Mouse (Mus musculus): ENCODE results near the gene Dexi. TPM values are rescaled to one million over a fixed set of nuclear protein-coding genes. Genes with fewer than 3 reads are reported as not detected.

Gene Dexi
- total RNA-seq (2021) = 10 to 100 TPM; 32.9 to 37.5 TPM
- long read RNA-seq, experiment 1, transcript Dexi-201 (2 exons, 1,389 nt) = major isoform, 54 of 58 reads
- long read RNA-seq, experiment 1, partial matches to known transcripts = 1 of 58 reads
- long read RNA-seq, experiment 1, other reads (novel, unspliced or antisense) = 3 of 58 reads
- long read RNA-seq, experiment 2, transcript Dexi-201 (2 exons, 1,389 nt) = major isoform, 56 of 67 reads
- long read RNA-seq, experiment 2, partial matches to known transcripts = 0 of 67 reads
- long read RNA-seq, experiment 2, other reads (novel, unspliced or antisense) = 10 of 67 reads

DNA sequence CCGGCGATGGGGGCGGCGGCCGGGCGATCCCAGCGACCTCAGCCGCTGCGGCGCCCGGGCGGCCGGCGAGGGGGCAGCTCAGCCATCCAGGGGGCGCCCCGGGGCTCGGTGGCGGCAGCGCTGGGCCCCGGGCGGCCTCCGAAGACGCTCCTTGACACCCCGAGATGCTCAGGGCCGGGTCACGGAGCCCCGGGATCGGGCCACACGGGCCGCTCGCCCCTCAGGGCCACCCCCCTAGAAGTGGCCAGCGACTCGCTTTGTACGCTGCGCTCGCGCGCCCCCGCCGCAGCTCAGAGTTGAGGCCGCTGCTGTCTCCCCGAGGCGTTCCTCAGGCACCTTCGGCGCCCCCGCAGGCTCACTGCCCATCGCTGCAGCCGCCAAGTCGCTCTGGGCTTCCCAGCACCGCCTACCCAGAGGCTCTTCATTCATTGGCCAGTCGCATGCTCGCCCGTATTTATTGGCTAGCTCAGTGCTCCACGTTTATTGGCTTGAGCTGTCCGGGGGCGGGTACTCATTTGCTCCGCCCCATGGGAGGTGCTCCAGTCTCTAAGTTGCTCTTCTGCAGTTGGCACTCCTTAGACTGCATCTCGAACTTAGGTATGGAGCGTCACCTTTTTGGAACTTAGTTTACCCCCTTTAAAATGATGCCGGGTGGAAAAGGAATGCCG lies at the start of gene Dexi:
Dexi (minus strand) TSS at position 357 of the 668 bp plus-strand sequence.
- DNase-seq (ENCODE audit: low spot score in 2 of 2) = peak; percentile 82 to 93

DNA sequence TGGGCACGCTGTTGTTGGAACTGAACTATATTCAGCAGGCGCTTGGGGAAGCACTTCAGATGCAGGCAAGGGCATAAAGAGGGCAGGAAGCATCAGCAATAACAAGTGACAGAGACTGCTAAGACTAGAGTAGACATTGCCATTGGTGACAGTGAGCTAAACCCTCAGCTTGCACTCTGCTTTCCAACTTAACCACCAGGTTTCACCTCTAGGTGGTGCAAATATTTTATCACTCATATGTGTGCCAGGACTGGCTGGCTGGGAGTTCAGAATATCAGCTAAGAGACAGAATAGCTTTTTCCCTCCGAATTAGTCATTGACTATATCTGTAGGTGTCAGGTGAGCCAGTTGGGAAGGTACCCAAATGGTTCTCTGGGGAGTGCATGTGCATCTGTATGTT lies 43.7 kb upstream of the Dexi start:
- DNase-seq (ENCODE audit: low spot score in 2 of 2) = no peak

DNA sequence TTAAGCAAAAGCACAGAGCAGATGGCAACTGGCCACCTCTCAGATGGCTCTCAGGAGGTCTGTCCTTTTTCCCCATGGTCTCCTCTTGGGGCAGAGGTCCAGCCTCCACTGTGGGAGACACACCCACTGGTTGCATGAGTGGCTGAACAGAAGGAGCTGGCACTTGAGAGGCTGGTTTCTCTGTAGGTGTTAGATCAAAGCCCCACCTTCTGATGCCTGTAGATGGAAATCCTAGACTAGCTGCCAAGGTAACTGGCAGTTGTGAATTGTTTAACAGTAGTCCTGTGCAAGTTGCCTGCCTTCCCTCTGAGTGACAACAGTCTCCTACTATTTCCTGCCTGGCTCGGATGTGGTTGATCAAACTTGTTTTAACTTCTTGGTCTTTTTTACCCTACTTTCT lies 42.3 kb upstream of the Dexi start:
- no peak for DNase-seq (ENCODE audit: low spot score in 2 of 2)

- no peak for DNase-seq (ENCODE audit: low spot score in 2 of 2)
Observed at GRCm38 (mm10) chr16:10581234-10581898, 38.5 kb upstream of the Dexi start.

GRCm38 (mm10) chr16:10578376-10578775 lies 35.5 kb upstream of the Dexi start:
- no peak for DNase-seq (ENCODE audit: low spot score in 2 of 2)

GRCm38 (mm10) chr16:10577548-10577947 lies 34.7 kb upstream of the Dexi start:
- no peak for DNase-seq (ENCODE audit: low spot score in 2 of 2)

GRCm38 (mm10) chr16:10575915-10576314 lies 33.1 kb upstream of the Dexi start:
- no peak for DNase-seq (ENCODE audit: low spot score in 2 of 2)

- DNase-seq (ENCODE audit: low spot score in 2 of 2) = no peak
Observed at GRCm38 (mm10) chr16:10574936-10575335, 32.1 kb upstream of the Dexi start.

DNA sequence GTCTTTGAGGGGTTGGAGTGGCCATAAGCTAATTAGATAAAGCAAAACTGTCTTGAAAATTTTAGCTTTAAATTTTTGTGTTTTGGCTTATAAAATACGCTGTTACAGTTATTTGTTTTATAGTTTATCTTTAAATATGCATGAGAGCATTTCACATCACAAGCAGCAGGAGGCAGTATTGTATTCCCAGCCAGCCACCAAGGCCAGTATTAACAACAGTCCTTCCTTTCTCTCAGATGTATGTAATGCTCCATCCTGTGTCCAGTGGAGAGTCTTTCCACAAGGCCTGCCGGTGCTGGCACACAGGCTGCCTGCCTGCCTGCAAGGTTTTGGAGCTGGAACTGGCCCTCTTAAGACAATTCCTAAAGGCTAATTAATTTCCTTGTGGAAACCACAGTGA lies 29.0 kb upstream of the Dexi start:
- DNase-seq (ENCODE audit: low spot score in 2 of 2) = no peak

GRCm38 (mm10) chr16:10570708-10571107 lies 27.9 kb upstream of the Dexi start:
- peak in 1 of 2 experiments; percentile 63 for DNase-seq (ENCODE audit: low spot score in 2 of 2)

DNA sequence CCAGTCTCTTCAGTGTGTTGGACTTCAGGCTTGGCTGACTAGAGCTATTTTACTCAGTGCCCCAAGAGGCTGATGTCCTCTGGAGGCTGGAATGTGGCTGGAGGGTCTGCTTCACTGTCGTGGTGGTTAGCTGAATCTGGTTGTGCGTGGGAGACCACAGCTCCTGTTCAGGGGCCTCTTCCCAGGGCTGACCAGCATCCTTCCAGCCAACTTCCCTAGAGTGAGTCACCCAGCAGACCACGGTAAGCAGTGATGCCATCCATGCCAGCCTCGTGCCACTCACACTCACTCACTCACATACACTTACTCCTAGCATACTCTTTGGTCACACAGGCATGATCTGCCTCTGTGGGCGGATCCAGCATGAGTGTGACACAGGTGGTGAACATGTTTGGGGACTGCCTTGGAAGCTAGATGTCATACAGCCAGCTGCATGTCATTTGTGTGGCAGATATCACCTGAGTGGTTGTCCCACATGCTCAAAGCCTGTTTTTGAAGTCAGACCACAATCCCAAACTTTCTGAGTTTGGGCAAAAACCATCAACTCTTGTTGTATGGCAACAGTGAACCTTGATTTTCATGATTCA lies 27.0 kb upstream of the Dexi start:
- DNase-seq (ENCODE audit: low spot score in 2 of 2) = no peak

DNA sequence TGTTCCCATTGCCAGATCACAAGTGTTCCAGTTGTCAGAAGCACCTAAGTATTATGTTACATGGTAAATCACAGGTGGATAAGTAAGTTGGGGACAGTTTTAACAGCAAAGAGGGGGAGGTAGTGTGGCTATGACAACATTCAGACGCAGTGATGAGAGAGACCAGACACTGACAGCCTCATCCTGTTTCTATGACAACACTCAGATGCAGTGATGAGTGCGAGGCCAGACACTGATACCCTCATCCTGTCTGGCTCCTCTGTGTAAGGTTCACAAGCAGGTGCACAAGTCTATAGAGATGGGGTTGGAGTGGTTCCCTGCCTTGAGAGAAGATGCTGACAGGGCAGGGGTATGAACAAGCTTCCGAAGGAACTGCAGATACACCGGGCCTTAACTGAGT lies 24.3 kb upstream of the Dexi start:
- DNase-seq (ENCODE audit: low spot score in 2 of 2) = no peak

GRCm38 (mm10) chr16:10565278-10565885 lies 22.5 kb upstream of the Dexi start:
- peak; percentile 44 to 68 for DNase-seq (ENCODE audit: low spot score in 2 of 2)

- no peak for DNase-seq (ENCODE audit: low spot score in 2 of 2)
Observed at GRCm38 (mm10) chr16:10559991-10560390, 17.1 kb upstream of the Dexi start.

GRCm38 (mm10) chr16:10553858-10554257 lies 11.0 kb upstream of the Dexi start:
- DNase-seq (ENCODE audit: low spot score in 2 of 2) = no peak

- DNase-seq (ENCODE audit: low spot score in 2 of 2) = no peak
Observed at GRCm38 (mm10) chr16:10551592-10551991, 8.7 kb upstream of the Dexi start.

- no peak for DNase-seq (ENCODE audit: low spot score in 2 of 2)
Observed at GRCm38 (mm10) chr16:10549600-10549999, 6.7 kb upstream of the Dexi start.

DNA sequence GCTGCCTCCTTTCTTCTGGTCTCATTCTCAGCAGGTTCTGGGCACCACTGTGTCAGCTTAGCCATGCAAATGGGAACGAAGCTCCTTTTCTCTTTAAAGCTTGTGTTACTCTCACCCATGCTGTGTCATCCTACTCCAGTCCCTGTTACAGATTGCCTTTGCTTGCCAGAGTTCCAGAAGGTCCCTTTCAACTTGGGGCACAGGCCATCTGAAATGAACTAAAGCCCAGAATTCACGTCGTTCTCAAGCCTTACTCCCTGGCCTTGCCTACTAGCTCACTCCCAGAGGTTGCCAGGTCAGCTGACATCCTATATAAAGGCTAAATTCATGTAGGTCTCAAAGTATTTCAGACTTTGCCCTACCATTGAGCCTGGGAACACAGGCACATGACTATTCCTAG lies 6.1 kb upstream of the Dexi start:
- no peak for DNase-seq (ENCODE audit: low spot score in 2 of 2)

DNA sequence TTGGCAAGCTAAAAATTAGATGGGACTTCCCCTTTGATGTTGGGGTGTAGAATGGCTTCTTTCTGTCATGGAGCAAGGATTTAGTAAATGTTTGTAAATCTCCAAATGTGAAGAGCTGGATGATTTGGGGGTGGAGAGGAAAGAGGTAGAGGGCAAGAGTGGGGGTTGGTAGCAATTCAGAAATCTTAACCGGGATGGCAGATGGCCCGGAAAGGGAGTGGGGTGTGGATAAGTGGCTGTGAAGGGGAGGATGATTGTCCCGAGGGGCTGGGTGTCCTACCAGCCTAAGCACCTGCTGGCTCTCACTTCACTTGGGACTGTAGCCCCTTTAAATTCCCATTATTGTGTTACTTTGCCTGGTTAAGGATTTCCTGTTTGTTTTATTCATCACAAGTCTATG lies 4.0 kb upstream of the Dexi start:
- DNase-seq (ENCODE audit: low spot score in 2 of 2) = no peak

DNA sequence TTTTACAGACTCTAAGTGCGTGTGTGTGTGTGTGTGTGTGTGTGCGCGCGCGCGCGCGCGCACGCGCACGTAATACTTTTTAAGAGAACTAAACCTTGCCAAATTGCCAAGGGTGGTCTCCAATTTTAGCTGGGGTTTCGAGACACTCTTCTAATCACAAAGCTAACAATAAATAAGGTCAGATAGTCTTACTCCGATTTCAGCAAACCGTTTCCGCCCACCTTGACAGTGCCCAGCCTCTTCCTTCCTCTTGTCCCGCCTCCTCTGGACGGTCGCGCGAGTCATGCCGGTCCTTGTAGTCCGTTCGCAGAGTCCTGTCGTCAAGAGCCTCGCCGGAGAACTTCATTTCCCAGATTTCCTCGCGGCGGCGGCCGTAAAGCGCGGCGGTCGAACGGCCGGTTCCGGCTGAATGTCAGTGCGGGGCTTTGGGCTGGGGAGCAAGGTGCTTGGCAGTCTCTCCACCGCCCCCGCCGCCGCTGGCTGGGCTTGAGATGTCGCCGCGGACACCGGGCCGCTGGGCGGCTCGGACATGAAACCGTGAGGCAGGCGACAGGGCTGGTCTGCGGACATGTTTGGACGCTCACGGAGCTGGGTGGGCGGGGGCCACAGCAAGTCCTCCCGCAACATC lies 2.3 kb upstream of the Dexi start, which contains the start of gene Clec16a:
Clec16a (plus strand) TSS at position 345 of the 628 bp plus-strand sequence.
- DNase-seq (ENCODE audit: low spot score in 2 of 2) = peak; percentile 90 to 95

DNA sequence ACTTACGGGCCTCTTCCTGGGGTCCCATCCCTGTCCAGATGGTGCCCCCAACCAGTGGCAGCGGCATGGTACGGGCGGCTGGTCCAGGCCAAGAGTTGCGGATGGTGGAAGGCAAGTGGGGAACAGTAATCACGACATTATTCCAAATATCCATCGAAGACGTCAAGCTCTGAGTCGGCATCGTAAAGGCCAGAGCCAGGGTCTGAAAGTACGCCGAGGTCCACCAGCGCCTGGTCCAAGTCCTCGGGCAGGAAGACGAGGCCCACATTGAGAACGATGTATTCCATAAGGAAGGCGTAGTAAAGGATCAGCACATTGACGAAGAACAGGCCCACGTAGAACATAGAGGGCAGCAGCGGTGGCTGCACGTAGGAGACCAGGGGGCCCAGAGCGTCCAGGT lies 588 bp downstream of the Dexi start:
- peak in 1 of 2 experiments; percentile 29 for DNase-seq (ENCODE audit: low spot score in 2 of 2)

Measured in gastrocnemius, postnatal 4 days (tissue).